Mouse (Mus musculus) gonadal fat pad, adult 2 months (tissue): ENCODE data around the gene Csrp1. TPM values are rescaled to one million over a fixed set of nuclear protein-coding genes. Genes with fewer than 3 reads are reported as not detected.

Experiments used
- DNase-seq: peaks from one replicate; pipeline ENCODE4 v3.0.0-alpha.2; 2012; ENCODE audit warnings: low read depth
- polyA plus RNA-seq: library from polyadenylated mRNA; depleted of rRNA; stranded (reverse); fragments of >200 nt; gene quantifications from 2 replicates; pipeline ENCODE4 v1.2.3, GENCODE M21; 2012; rRNA removed

The Csrp1 gene
- 342 and 472 TPM in 2 replicates for polyA plus RNA-seq

GRCm38 (mm10) chr1:135719983-135720382 is at the start of gene Csrp1:
Csrp1 (plus strand) TSS chr1:135720061.
- DNase-seq = no peak

GRCm38 (mm10) chr1:135670397-135671130 is 49.3 kb upstream of the Csrp1 start:
- DNase-seq = no peak

DNA sequence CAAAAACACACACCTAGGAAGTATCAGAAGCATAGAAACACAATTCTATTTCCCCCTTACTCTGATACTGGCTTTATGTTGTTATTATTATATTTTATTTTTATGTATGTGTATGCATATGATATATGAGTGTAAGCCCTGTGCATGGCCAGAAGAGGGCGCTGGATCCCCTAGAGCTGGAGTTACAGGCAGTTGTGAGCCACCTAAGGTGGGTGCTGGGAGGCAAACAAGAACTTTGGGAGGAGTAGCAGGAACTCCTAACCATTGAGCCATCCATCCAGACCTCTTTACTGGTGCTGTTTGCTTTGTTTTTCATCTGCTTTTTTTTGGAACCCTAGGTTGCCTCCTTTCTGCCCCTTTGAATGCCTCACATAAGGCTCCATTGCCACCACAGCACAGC is 48.5 kb upstream of the Csrp1 start:
- no peak for DNase-seq

GRCm38 (mm10) chr1:135671956-135672355 is 47.9 kb upstream of the Csrp1 start:
- no peak for DNase-seq

DNA sequence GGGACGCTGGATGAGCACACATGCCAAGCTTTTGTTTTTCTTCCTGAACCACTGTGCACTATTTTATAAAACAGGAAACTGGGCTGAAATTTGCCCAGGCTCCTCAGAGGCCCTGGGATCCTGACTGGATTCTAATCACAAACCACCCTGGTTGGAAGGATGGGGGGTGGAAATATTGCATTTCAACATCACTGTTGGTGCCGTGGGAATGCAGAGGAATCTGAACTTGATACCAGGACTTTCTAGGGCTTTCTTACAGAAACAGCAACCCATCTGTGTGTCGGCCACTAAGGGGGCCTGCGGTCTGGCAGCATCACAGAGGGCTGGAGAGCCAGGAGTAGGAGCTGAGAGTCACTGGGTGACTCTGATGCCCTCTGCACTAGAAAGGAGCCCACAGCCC is 47.5 kb upstream of the Csrp1 start:
- DNase-seq = no peak

- DNase-seq = no peak
These were observed 46.4 kb upstream of the Csrp1 start for GRCm38 (mm10) chr1:135673423-135673822.

- no peak for DNase-seq
These were observed 44.3 kb upstream of the Csrp1 start for GRCm38 (mm10) chr1:135675449-135676129.

- DNase-seq = no peak
These were observed 43.6 kb upstream of the Csrp1 start for GRCm38 (mm10) chr1:135676247-135676646.

GRCm38 (mm10) chr1:135676938-135677682 is 42.8 kb upstream of the Csrp1 start:
- DNase-seq = no peak

GRCm38 (mm10) chr1:135678145-135678544 is 41.7 kb upstream of the Csrp1 start:
- DNase-seq = no peak

GRCm38 (mm10) chr1:135680716-135681115 is 39.1 kb upstream of the Csrp1 start:
- no peak for DNase-seq

- DNase-seq = no peak
These were observed 38.7 kb upstream of the Csrp1 start for GRCm38 (mm10) chr1:135681122-135681521.

DNA sequence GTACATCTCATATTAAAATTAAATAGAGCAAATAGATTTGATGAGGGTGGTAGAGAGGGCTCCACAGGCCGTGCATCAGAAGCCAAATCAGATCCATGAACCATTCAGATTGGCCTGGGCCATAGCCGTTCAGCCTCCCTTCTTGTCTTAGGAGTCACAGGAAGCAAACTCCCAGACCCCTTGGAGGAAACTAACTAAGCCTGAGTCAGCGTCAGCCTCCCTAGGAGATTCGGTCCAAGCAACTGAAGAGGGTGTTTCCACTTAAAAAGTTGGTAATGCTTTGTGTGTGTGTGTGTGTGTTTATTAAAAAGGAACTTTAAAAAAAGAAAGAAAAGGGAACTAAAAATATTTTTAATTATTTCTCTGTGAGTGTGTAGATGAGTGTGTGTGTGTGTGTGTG is 35.0 kb upstream of the Csrp1 start:
- no peak for DNase-seq

- no peak for DNase-seq
These were observed 34.5 kb upstream of the Csrp1 start for GRCm38 (mm10) chr1:135685316-135685715.

- no peak for DNase-seq
These were observed 32.9 kb upstream of the Csrp1 start for GRCm38 (mm10) chr1:135686792-135687510.

DNA sequence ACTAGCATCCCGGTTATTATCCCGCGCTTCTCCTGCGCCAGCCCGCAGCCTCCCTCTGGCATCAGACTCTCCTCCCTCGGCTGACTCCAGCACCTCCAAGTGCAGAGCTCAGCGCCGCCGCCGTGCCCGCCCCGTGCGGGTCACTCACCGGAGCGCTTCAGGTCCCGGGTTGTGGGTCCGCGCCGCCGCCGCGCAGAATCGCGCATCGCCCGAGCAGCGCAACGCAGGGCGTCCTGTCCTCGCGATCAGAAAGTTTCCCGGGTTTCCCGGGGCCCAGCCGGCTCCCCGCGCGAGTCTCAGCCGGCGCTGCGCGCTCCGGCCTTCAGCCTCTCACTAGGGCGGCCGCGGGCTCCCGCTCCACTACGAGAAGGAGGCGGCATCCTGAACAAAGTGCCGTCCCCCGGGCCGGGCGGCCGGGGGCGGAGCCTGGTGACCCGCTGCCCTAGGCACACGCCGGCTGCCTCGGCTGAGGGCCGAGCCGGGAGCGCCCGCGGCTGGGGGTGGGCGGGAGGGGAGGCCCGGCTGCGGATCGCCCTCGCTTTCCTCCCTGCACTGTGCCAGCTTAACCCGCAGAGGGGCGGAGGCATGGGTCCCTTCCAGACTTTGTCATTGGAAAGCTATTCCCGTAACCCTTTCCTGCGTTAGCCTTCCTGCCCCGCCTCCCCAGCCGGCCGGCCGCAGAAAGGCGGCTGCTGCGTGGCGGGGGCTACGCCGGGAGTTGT is 31.9 kb upstream of the Csrp1 start:
- no peak for DNase-seq

DNA sequence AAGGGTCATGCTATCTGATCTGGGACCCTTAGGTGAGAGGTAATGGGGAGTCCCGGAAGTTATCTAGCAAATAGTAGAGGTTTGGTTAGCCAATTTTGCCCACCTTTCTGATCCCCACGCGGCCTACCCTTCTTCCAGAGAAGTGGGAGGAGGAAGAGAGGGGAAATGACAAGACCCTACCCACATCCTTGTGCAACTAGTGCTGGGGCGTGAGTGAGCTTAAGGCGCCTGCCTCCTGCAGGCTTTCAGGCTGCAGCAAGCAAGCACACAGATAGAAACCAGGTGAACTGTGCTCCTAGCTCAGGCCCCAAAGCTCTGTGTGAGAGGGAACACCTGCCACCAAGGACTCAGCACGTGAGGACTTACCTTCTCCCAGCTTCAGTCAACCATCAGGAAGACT is 31.2 kb upstream of the Csrp1 start:
- DNase-seq = no peak

- DNase-seq = no peak
These were observed 29.0 kb upstream of the Csrp1 start for GRCm38 (mm10) chr1:135690784-135691416.

DNA sequence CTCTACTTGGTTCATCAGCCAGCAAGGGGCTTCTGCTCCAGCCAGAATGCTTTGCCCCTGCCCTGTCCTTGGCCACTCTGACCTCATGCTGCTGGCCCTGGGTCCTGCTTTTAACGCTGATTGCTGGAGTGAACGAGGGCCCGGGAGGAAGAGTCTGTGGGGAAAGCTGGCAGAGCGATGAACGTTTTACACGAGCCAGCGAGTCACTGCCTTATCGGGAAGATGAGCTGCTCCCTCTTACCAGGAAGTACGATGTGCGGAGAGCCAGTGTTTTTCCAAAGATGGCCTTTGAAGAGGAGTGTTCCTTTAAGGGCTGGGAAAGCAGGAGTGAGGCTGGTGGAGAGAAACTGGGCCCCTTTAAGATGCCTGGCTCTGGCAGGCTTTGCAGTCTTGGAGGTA is 28.4 kb upstream of the Csrp1 start:
- DNase-seq = no peak

GRCm38 (mm10) chr1:135694181-135694580 is 25.7 kb upstream of the Csrp1 start:
- no peak for DNase-seq

GRCm38 (mm10) chr1:135697462-135697861 is 22.4 kb upstream of the Csrp1 start:
- no peak for DNase-seq
